25 mouse cellular contexts compared by ENCODE assay signal in genomic region chr5:33357494-33357893, GRCm38 (mm10). TPM values are rescaled to one million over a fixed set of nuclear protein-coding genes. Genes with fewer than 3 reads are reported as not detected.
A peak's percentile ranks its signal among the peaks of the same experiment; 100 is the strongest.
DNase-seq lines count a peak whose midpoint lies in the region; ATAC-seq and TF ChIP-seq lines count a peak whose summit lies in the region.
"Had no signal": no experiment of that assay in that cellular context is flagged by ENCODE, and none has a peak within 500 bp of the region (broad histone marks: within the 10 kb centered on the region; RNA-seq: fewer than 3 reads in every experiment).

No protein-coding gene starts in this region.

- H3K4me2 ChIP-seq in liver, postnatal 0 days (ENCODE audit: low read depth, low read length): no peak overlapping the region
- H3K4me2 ChIP-seq in liver, embryonic 11.5 days: no peak overlapping the region
- H3K4me2 ChIP-seq: embryonic facial prominence, embryonic 12.5 days; embryonic facial prominence, embryonic 15.5 days; heart, embryonic 13.5 days; hindbrain, embryonic 14.5 days had no signal

- TF ChIP-seq CTCF in liver, postnatal 0 days (IDR thresholded peaks at IDR 0.05; ENCODE audit: low read depth): no peak
- TF ChIP-seq CTCF in MEL (IDR thresholded peaks at IDR 0.05 in 2 of 3, conservative IDR thresholded peaks at IDR 0.05 in 1 of 3; ENCODE audit: control insufficient read depth in 1 of 3, insufficient read depth in 1 of 3, low read depth in 2 of 3, low read length in 3 of 3, poor library complexity in 1 of 3, severe bottlenecking in 1 of 3): no peak

- no peak for TF ChIP-seq POLR2A in MEL (IDR thresholded peaks at IDR 0.05; ENCODE audit: control insufficient read depth in 1 of 2, insufficient read depth in 1 of 2, low read depth in 1 of 2, low read length in 2 of 2, poor library complexity in 1 of 2)

- H3K27ac ChIP-seq in liver, postnatal 0 days (ENCODE audit: low read depth): no peak overlapping the region
- no peak overlapping the region for H3K27ac ChIP-seq in liver, embryonic 11.5 days (ENCODE audit: low read depth, low read length)
- H3K27ac ChIP-seq in MEL (ENCODE audit: control insufficient read depth, low read depth, low read length): no peak overlapping the region
- H3K27ac ChIP-seq: embryonic facial prominence, embryonic 12.5 days; embryonic facial prominence, embryonic 15.5 days; heart, adult 2 months; heart, embryonic 10.5 days; heart, embryonic 13.5 days; hindbrain, embryonic 14.5 days; hindbrain, postnatal 0 days had no signal

- no peaks in the 10 kb centered on the region for H3K9me3 ChIP-seq in liver, postnatal 0 days (ENCODE audit: low read length)
- H3K9me3 ChIP-seq in liver, embryonic 11.5 days (ENCODE audit: control insufficient read depth, low read length): no peaks in the 10 kb centered on the region
- no peaks in the 10 kb centered on the region for H3K9me3 ChIP-seq in MEL (replicated peaks; ENCODE audit: insufficient read depth, low read length)
- H3K9me3 ChIP-seq: embryonic facial prominence, embryonic 12.5 days; embryonic facial prominence, embryonic 15.5 days; heart, embryonic 10.5 days; heart, embryonic 13.5 days had no signal

- peaks cover 37% of the 10 kb centered on the region for H3K4me1 ChIP-seq in liver, postnatal 0 days (ENCODE audit: insufficient read depth)
- H3K4me1 ChIP-seq in liver, embryonic 11.5 days (replicated peaks; ENCODE audit: control insufficient read depth, insufficient read depth, low read length): peaks cover 6% of the 10 kb centered on the region
- H3K4me1 ChIP-seq in MEL (ENCODE audit: control insufficient read depth in 1 of 2, insufficient read depth in 2 of 2, low read length in 2 of 2): peaks cover 3 to 6% of the 10 kb centered on the region in 2 experiments

- 56% methylated on average over 1 of the region's 1 CpGs for WGBS in liver, postnatal 0 days (ENCODE audit: insufficient replicate concordance)
- 84% methylated on average over 1 of the region's 1 CpGs for WGBS in liver, embryonic 11.5 days

- DNase-seq in liver, postnatal 0 days: no peak
- DNase-seq in liver, embryonic 11.5 days (ENCODE audit: low spot score): no peak
- peak; percentile 20 for DNase-seq in MEL (ENCODE audit: low read depth, low spot score)
- no peak for DNase-seq in layer of hippocampus, postnatal 10 days (ENCODE audit: low spot score in 2 of 2)
- no peak for DNase-seq in layer of hippocampus, adult 9-11 months
- DNase-seq: adrenal gland, postnatal 10 days; adrenal gland, postnatal 36 days; cerebellum, adult 18-20 months; cerebellum, adult 9-11 months; cerebellum, postnatal 25 days; forebrain, postnatal 0 days; gastrocnemius, postnatal 25 days; heart, adult 2 months; heart, postnatal 14 days; heart, postnatal 4 days had no signal

- H3K36me3 ChIP-seq in liver, postnatal 0 days (replicated peaks; ENCODE audit: insufficient read depth, low read length): peaks cover 27% of the 10 kb centered on the region
- peaks cover 25% of the 10 kb centered on the region for H3K36me3 ChIP-seq in liver, embryonic 11.5 days (ENCODE audit: control insufficient read depth, insufficient read depth, low read length)
- H3K36me3 ChIP-seq in MEL (ENCODE audit: control insufficient read depth in 1 of 2, insufficient read depth in 2 of 2, low read length in 2 of 2): peaks cover 15 to 23% of the 10 kb centered on the region in 2 experiments

- no peak for TF ChIP-seq EP300 in liver, postnatal 0 days (IDR thresholded peaks at IDR 0.05; ENCODE audit: low read depth)
- no peak for TF ChIP-seq EP300 in MEL (IDR thresholded peaks at IDR 0.05; ENCODE audit: low read depth in 1 of 2, low read length in 2 of 2)

- TF ChIP-seq RAD21 in MEL (IDR thresholded peaks at IDR 0.05; ENCODE audit: low read depth, low read length): no peak

- H3K4me3 ChIP-seq in liver, postnatal 0 days (ENCODE audit: low read depth, low read length): no peak overlapping the region
- H3K4me3 ChIP-seq in liver, embryonic 11.5 days (ENCODE audit: low read depth, low read length): no peak overlapping the region
- H3K4me3 ChIP-seq in MEL (ENCODE audit: control insufficient read depth in 1 of 2, insufficient read depth in 1 of 2, low read depth in 2 of 2, low read length in 2 of 2): no peak overlapping the region
- H3K4me3 ChIP-seq: embryonic facial prominence, embryonic 12.5 days; embryonic facial prominence, embryonic 15.5 days; heart, adult 2 months; heart, embryonic 10.5 days; heart, embryonic 13.5 days had no signal

- 0 out of 2 replicates have a peak overlapping the region, but pooled peaks have one; percentile 30 for H3K9ac ChIP-seq in liver, postnatal 0 days (replicated peaks)
- H3K9ac ChIP-seq in liver, embryonic 11.5 days (ENCODE audit: low read depth, low read length): no peak overlapping the region
- no peak overlapping the region for H3K9ac ChIP-seq in MEL (ENCODE audit: control insufficient read depth, low read depth, low read length, poor library complexity, severe bottlenecking)
- H3K9ac ChIP-seq: embryonic facial prominence, embryonic 12.5 days; embryonic facial prominence, embryonic 15.5 days; forebrain, postnatal 0 days; heart, embryonic 13.5 days; hindbrain, embryonic 14.5 days had no signal

- H3K27me3 ChIP-seq in liver, postnatal 0 days (ENCODE audit: insufficient read depth, low read length): no peaks in the 10 kb centered on the region
- no peaks in the 10 kb centered on the region for H3K27me3 ChIP-seq in liver, embryonic 11.5 days (replicated peaks; ENCODE audit: control insufficient read depth, insufficient read depth, low read length)
- H3K27me3 ChIP-seq in MEL (ENCODE audit: control insufficient read depth in 1 of 2, insufficient read depth in 2 of 2, low read length in 2 of 2): no peaks in the 10 kb centered on the region
- H3K27me3 ChIP-seq: embryonic facial prominence, embryonic 12.5 days; embryonic facial prominence, embryonic 15.5 days; heart, embryonic 13.5 days; Patski had no signal

- ATAC-seq in liver, postnatal 0 days: no peak
- no peak for ATAC-seq in liver, embryonic 11.5 days (replicated peaks; ENCODE audit: low FRiP score)
- ATAC-seq in megakaryocyte progenitor cell, adult 5-6 weeks (replicated peaks; ENCODE audit: poor library complexity): 0 out of 2 replicates have a peak, but pooled peaks have one; percentile 27
- ATAC-seq: CD4-positive, CD25-positive, alpha-beta regulatory T cell, adult 4 months; forebrain, embryonic 14.5 days; forebrain, postnatal 0 days; hindbrain, postnatal 0 days; Patski had no signal

- H3K79me2 ChIP-seq in MEL (ENCODE audit: control insufficient read depth, insufficient read depth, low read length, poor library complexity): peaks cover 52% of the 10 kb centered on the region

TF ChIP-seq in MEL, 35 proteins besides CTCF, POLR2A, EP300 and RAD21:
- TF ChIP-seq GATA1 (IDR thresholded peaks at IDR 0.05; ENCODE audit: low read depth, low read length) (peak; percentile 27; the same call in 1 of the 2 replicates), ETS1 (IDR thresholded peaks at IDR 0.05; ENCODE audit: low read depth, low read length) (no peak)

RNA-seq across cellular contexts. Expression of gene Uvssa, which starts 20.9 kb away (rescaled TPM):
- polyA plus RNA-seq in liver, postnatal 0 days (2015; fragmentation: Nextera tagmentation; extraction: Ambion mirVana): 2.5 and 3.1 TPM in 2 replicates
- 4.9 and 5.6 TPM in 2 replicates for polyA plus RNA-seq in liver, embryonic 11.5 days (2014; fragmentation: Nextera tagmentation; extraction: Ambion mirVana)
- 4.7 and 6.3 TPM in 2 replicates for total RNA-seq in MEL (2012; rRNA removed)
- 10 to 100 TPM in 1 of 2 experiments, not detected in 1; 10.6 TPM for polyA plus RNA-seq in MEL (2012; ENCODE audit: insufficient read depth in 1 of 2, insufficient read length in 2 of 2, low read depth in 1 of 2, low replicate concordance in 2 of 2, missing spikeins in 1 of 2)
- total RNA-seq in megakaryocyte progenitor cell, adult 5-6 weeks (2015): 5.2 and 6.5 TPM in 2 replicates
- 4.9 and 6.1 TPM in 2 replicates for total RNA-seq in megakaryocyte progenitor cell, adult 5-6 weeks (2017)
- total RNA-seq in layer of hippocampus, postnatal 10 days (2021): 10 to 100 TPM; 10.5 to 11.8 TPM

RNA-seq across cellular contexts. Expression of gene Maea, which starts 22.2 kb away (rescaled TPM):
- polyA plus RNA-seq in liver, postnatal 0 days (2015; fragmentation: Nextera tagmentation; extraction: Ambion mirVana): 38.0 and 41.5 TPM in 2 replicates
- 103 and 106 TPM in 2 replicates for polyA plus RNA-seq in liver, embryonic 11.5 days (2014; fragmentation: Nextera tagmentation; extraction: Ambion mirVana)
- 140 and 151 TPM in 2 replicates for total RNA-seq in MEL (2012; rRNA removed)
- 100 to 1,000 TPM in 1 of 2 experiments, not detected in 1; 224 TPM for polyA plus RNA-seq in MEL (2012; ENCODE audit: insufficient read depth in 1 of 2, insufficient read length in 2 of 2, low read depth in 1 of 2, low replicate concordance in 2 of 2, missing spikeins in 1 of 2)
- 41.6 and 41.9 TPM in 2 replicates for total RNA-seq in megakaryocyte progenitor cell, adult 5-6 weeks (2015)
- 181 and 235 TPM in 2 replicates for total RNA-seq in megakaryocyte progenitor cell, adult 5-6 weeks (2017)
- 10 to 100 TPM; 86.7 to 88.9 TPM for total RNA-seq in layer of hippocampus, postnatal 10 days (2021)
